Mouse (Mus musculus): Measurements from ENCODE around the gene Arid2.

DNA sequence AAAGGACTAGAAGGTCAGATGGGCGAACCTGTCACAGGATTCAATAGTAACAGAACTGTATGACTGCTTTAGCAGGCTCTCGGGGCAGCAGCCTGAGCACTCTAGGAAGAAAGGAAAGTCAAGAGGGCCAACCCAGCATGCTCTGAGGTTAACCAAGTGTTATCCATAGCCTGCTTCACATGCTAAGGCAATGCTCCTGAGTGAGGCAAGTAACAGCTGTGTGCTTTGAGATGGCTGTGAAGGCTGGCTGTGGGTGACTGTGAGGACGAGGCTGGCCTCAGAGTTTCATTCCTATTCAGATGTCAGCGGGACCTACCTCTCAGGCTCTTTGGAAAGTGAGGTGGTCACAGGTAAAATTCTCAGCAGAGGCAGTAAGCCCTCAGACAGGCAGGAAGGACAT is 118.9 kb downstream of the Arid2 start:
- TF ChIP-seq CTCF (IDR thresholded peaks at IDR 0.05) (no peak), POLR2A (IDR thresholded peaks at IDR 0.05; ENCODE audit: insufficient read depth, low read depth, low read length) (no peak)

Data from heart, adult 2 months (tissue).